Mouse (Mus musculus): ENCODE results near the gene Dirc2. TPM values are rescaled to one million over a fixed set of nuclear protein-coding genes. Genes with fewer than 3 reads are reported as not detected.

Gene Dirc2
- polyA plus RNA-seq, 1 experiment from 2014 or later, result 25.9 TPM

- H3K27ac ChIP-seq, result no peak overlapping the region
- no peak for ATAC-seq (ENCODE audit: insufficient number of reproducible peaks, insufficient read depth, low FRiP score, low TSS enrichment)
- H3K9me3 ChIP-seq, result no peaks in the 10 kb centered on the region
- WGBS, result 83% methylated on average over 4 of the region's 4 CpGs
- no peaks in the 10 kb centered on the region for H3K27me3 ChIP-seq
- H3K9ac ChIP-seq, result no peak overlapping the region
- no peak overlapping the region for H3K4me3 ChIP-seq
- H3K4me1 ChIP-seq, result 0 out of 2 replicates have a peak, but pooled peaks cover 3% of the 10 kb centered on the region
- H3K4me2 ChIP-seq (replicated peaks), result no peak overlapping the region
- H3K36me3 ChIP-seq, result no peaks in the 10 kb centered on the region
These were observed 17.3 kb downstream of the Dirc2 start for GRCm38 (mm10) chr16:35751841-35752240.

- Histone ChIP-seq H3K4me1 (0 out of 2 replicates have a peak, but pooled peaks cover 3% of the 10 kb centered on the region), H3K9ac (no peak overlapping the region), H3K27me3 (no peaks in the 10 kb centered on the region), H3K4me3 (no peak overlapping the region), H3K4me2 (replicated peaks) (no peak overlapping the region), H3K27ac (no peak overlapping the region), H3K9me3 (no peaks in the 10 kb centered on the region), H3K36me3 (no peaks in the 10 kb centered on the region)
- 51% methylated on average over 7 of the region's 7 CpGs for WGBS
- ATAC-seq (ENCODE audit: insufficient number of reproducible peaks, insufficient read depth, low FRiP score, low TSS enrichment), result no peak
These were observed 19.8 kb downstream of the Dirc2 start for GRCm38 (mm10) chr16:35749385-35749784.

GRCm38 (mm10) chr16:35748237-35748603 lies 20.9 kb downstream of the Dirc2 start:
- Histone ChIP-seq H3K27ac (no peak overlapping the region), H3K36me3 (no peaks in the 10 kb centered on the region), H3K9ac (no peak overlapping the region), H3K4me2 (replicated peaks) (no peak overlapping the region), H3K4me3 (no peak overlapping the region), H3K4me1 (no peaks in the 10 kb centered on the region), H3K27me3 (no peaks in the 10 kb centered on the region), H3K9me3 (no peaks in the 10 kb centered on the region)
- no peak for ATAC-seq (ENCODE audit: insufficient number of reproducible peaks, insufficient read depth, low FRiP score, low TSS enrichment)
- 89% methylated on average over 7 of the region's 7 CpGs for WGBS

- H3K27me3 ChIP-seq, result no peaks in the 10 kb centered on the region
- H3K4me3 ChIP-seq, result no peak overlapping the region
- no peak for ATAC-seq (ENCODE audit: insufficient number of reproducible peaks, insufficient read depth, low FRiP score, low TSS enrichment)
- no peaks in the 10 kb centered on the region for H3K9me3 ChIP-seq
- H3K36me3 ChIP-seq, result no peaks in the 10 kb centered on the region
- 74% methylated on average over 9 of the region's 9 CpGs for WGBS
- H3K4me1 ChIP-seq, result 0 out of 2 replicates have a peak, but pooled peaks cover 1% of the 10 kb centered on the region
- H3K9ac ChIP-seq, result no peak overlapping the region
- no peak overlapping the region for H3K27ac ChIP-seq
- H3K4me2 ChIP-seq (replicated peaks), result no peak overlapping the region
These were observed 21.5 kb downstream of the Dirc2 start for GRCm38 (mm10) chr16:35747417-35748236.

- Histone ChIP-seq H3K27ac (no peak overlapping the region), H3K27me3 (no peaks in the 10 kb centered on the region), H3K4me2 (replicated peaks) (no peak overlapping the region), H3K4me1 (peaks cover 8% of the 10 kb centered on the region; the same call in 1 of the 2 replicates), H3K9ac (no peak overlapping the region), H3K9me3 (no peaks in the 10 kb centered on the region), H3K36me3 (no peaks in the 10 kb centered on the region), H3K4me3 (no peak overlapping the region)
- no peak for ATAC-seq (ENCODE audit: insufficient number of reproducible peaks, insufficient read depth, low FRiP score, low TSS enrichment)
- WGBS, result 80% methylated on average over 12 of the region's 12 CpGs
These were observed 26.8 kb downstream of the Dirc2 start for GRCm38 (mm10) chr16:35742251-35742937.

- Histone ChIP-seq H3K27me3 (no peaks in the 10 kb centered on the region), H3K4me1 (peaks cover 8% of the 10 kb centered on the region; the same call in 1 of the 2 replicates), H3K36me3 (no peaks in the 10 kb centered on the region), H3K27ac (no peak overlapping the region), H3K9ac (no peak overlapping the region), H3K9me3 (no peaks in the 10 kb centered on the region), H3K4me2 (replicated peaks) (no peak overlapping the region), H3K4me3 (no peak overlapping the region)
- no peak for ATAC-seq (ENCODE audit: insufficient number of reproducible peaks, insufficient read depth, low FRiP score, low TSS enrichment)
- WGBS, result 94% methylated on average over 5 of the region's 5 CpGs
These were observed 27.5 kb downstream of the Dirc2 start for GRCm38 (mm10) chr16:35741621-35742020.

- Histone ChIP-seq H3K36me3 (no peaks in the 10 kb centered on the region), H3K4me3 (no peak overlapping the region), H3K27me3 (no peaks in the 10 kb centered on the region), H3K4me1 (peaks cover 8% of the 10 kb centered on the region; the same call in 1 of the 2 replicates), H3K27ac (no peak overlapping the region), H3K9me3 (no peaks in the 10 kb centered on the region), H3K4me2 (replicated peaks) (no peak overlapping the region), H3K9ac (no peak overlapping the region)
- WGBS, result 69% methylated on average over 6 of the region's 6 CpGs
- ATAC-seq (ENCODE audit: insufficient number of reproducible peaks, insufficient read depth, low FRiP score, low TSS enrichment), result no peak
These were observed 28.2 kb downstream of the Dirc2 start for GRCm38 (mm10) chr16:35740943-35741342.

GRCm38 (mm10) chr16:35740357-35740756 lies 28.8 kb downstream of the Dirc2 start:
- ATAC-seq (ENCODE audit: insufficient number of reproducible peaks, insufficient read depth, low FRiP score, low TSS enrichment), result no peak
- H3K4me1 ChIP-seq, result peaks cover 8% of the 10 kb centered on the region; the same call in 1 of the 2 replicates
- H3K9me3 ChIP-seq, result no peaks in the 10 kb centered on the region
- WGBS, result 84% methylated on average over 12 of the region's 12 CpGs
- H3K4me2 ChIP-seq (replicated peaks), result no peak overlapping the region
- H3K36me3 ChIP-seq, result no peaks in the 10 kb centered on the region
- no peak overlapping the region for H3K27ac ChIP-seq
- H3K27me3 ChIP-seq, result no peaks in the 10 kb centered on the region
- H3K4me3 ChIP-seq, result no peak overlapping the region
- H3K9ac ChIP-seq, result no peak overlapping the region

- WGBS, result 56% methylated on average over 1 of the region's 1 CpGs
- ATAC-seq (ENCODE audit: insufficient number of reproducible peaks, insufficient read depth, low FRiP score, low TSS enrichment), result no peak
- H3K27ac ChIP-seq, result no peak overlapping the region
These were observed 29.6 kb downstream of the Dirc2 start for GRCm38 (mm10) chr16:35739548-35739947.

GRCm38 (mm10) chr16:35738096-35738767 lies 30.9 kb downstream of the Dirc2 start:
- Histone ChIP-seq H3K9me3 (no peaks in the 10 kb centered on the region), H3K9ac (no peak overlapping the region; the same call in 1 of the 2 replicates), H3K4me2 (replicated peaks) (no peak overlapping the region), H3K27me3 (no peaks in the 10 kb centered on the region), H3K4me1 (peaks cover 8% of the 10 kb centered on the region; the same call in 1 of the 2 replicates), H3K36me3 (0 out of 2 replicates have a peak, but pooled peaks cover 6% of the 10 kb centered on the region), H3K4me3 (no peak overlapping the region), H3K27ac (no peak overlapping the region)
- ATAC-seq (ENCODE audit: insufficient number of reproducible peaks, insufficient read depth, low FRiP score, low TSS enrichment), result 0 out of 2 replicates have a peak, but pooled peaks have one; percentile 49
- whole genome bisulfite sequencing, result 73% methylated on average over 7 of the region's 7 CpGs

More at GRCm38 (mm10) chr16:35739548-35739947, 29.6 kb downstream of the Dirc2 start:
- no peaks in the 10 kb centered on the region for H3K9me3 ChIP-seq
- 0 out of 2 replicates have a peak, but pooled peaks cover 3% of the 10 kb centered on the region for H3K36me3 ChIP-seq
- H3K9ac ChIP-seq, result no peak overlapping the region
- H3K4me2 ChIP-seq (replicated peaks), result no peak overlapping the region
- H3K4me1 ChIP-seq, result peaks cover 8% of the 10 kb centered on the region; the same call in 1 of the 2 replicates
- no peaks in the 10 kb centered on the region for H3K27me3 ChIP-seq
- H3K4me3 ChIP-seq, result no peak overlapping the region

- Histone ChIP-seq H3K4me1 (peaks cover 5% of the 10 kb centered on the region), H3K4me3 (no peak overlapping the region), H3K36me3 (0 out of 2 replicates have a peak, but pooled peaks cover 10% of the 10 kb centered on the region), H3K27ac (no peak overlapping the region), H3K27me3 (no peaks in the 10 kb centered on the region), H3K9me3 (no peaks in the 10 kb centered on the region), H3K4me2 (replicated peaks) (no peak overlapping the region), H3K9ac (no peak overlapping the region)
- no peak for ATAC-seq (ENCODE audit: insufficient number of reproducible peaks, insufficient read depth, low FRiP score, low TSS enrichment)
- WGBS, result 19% methylated on average over 6 of the region's 6 CpGs
These were observed 35.1 kb downstream of the Dirc2 start for GRCm38 (mm10) chr16:35734038-35734437.
